Mouse (Mus musculus) C2C12 (cell line): ENCODE results near the gene Kif26a. TPM values are rescaled to one million over a fixed set of nuclear protein-coding genes. Genes with fewer than 3 reads are reported as not detected.

ENCODE experiments used
- H3K27me3 ChIP-seq: one replicate; pipeline ENCODE4 v1.6.1; 2011; ENCODE audit not compliant: control insufficient read depth, insufficient read depth, insufficient read length
- H3K36me3 ChIP-seq: one replicate; pipeline ENCODE4 v1.6.1; 2011; ENCODE audit not compliant: control insufficient read depth, insufficient read depth
- H3K4me3 ChIP-seq: one replicate; pipeline ENCODE4 v1.5.1; 2011; ENCODE audit warnings: mild to moderate bottlenecking, control low read depth; ENCODE audit not compliant: poor library complexity, insufficient read depth, severe bottlenecking
- H3K79me2 ChIP-seq: one replicate; pipeline ENCODE4 v1.6.1; 2011; ENCODE audit not compliant: control insufficient read depth, insufficient read depth
- H3K79me3 ChIP-seq: one replicate; pipeline ENCODE4 v1.6.1; 2011; ENCODE audit warnings: low read depth, control low read depth
- H3ac ChIP-seq: one replicate; pipeline ENCODE3; 2011; ENCODE audit warnings: low read depth; ENCODE audit not compliant: control insufficient read depth, insufficient read length
- CEBPB ChIP-seq: IDR thresholded peaks from one replicate; pipeline ENCODE4 v1.6.1; 2011; ENCODE audit warnings: low read depth, mild to moderate bottlenecking, control low read depth, moderate library complexity
- CTCF ChIP-seq: IDR thresholded peaks from one replicate; pipeline ENCODE4 v1.5.1; 2011; ENCODE audit not compliant: control insufficient read depth, insufficient read depth, insufficient read length
- FOSL1 ChIP-seq: IDR thresholded peaks from one replicate; pipeline ENCODE4 v1.8.0; 2011; ENCODE audit warnings: mild to moderate bottlenecking, low read length; ENCODE audit not compliant: poor library complexity, insufficient read depth, severe bottlenecking
- MAX ChIP-seq: IDR thresholded peaks from one replicate; pipeline ENCODE4 v1.6.1; 2011; ENCODE audit warnings: mild to moderate bottlenecking, control low read depth
- MYOD1 ChIP-seq: IDR thresholded peaks from one replicate; pipeline ENCODE4 v1.6.1; 2011; ENCODE audit warnings: low read depth; ENCODE audit not compliant: control insufficient read depth, insufficient read length
- MYOG ChIP-seq: IDR thresholded peaks from one replicate; pipeline ENCODE4 v1.6.1; 2011; ENCODE audit not compliant: control insufficient read depth, insufficient read length; ENCODE audit errors: extremely low read depth
- USF1 ChIP-seq: IDR thresholded peaks from one replicate; pipeline ENCODE4 v1.6.1; 2011; ENCODE audit warnings: low read depth, mild to moderate bottlenecking, control low read depth, moderate library complexity
- polyA plus RNA-seq: library from polyadenylated mRNA; unstranded; fragments of >200 nt; fragmentation: generic; extraction: Trizol; gene quantifications from one replicate; pipeline ENCODE4 v1.2.1, GENCODE M21; 2012; ENCODE audit warnings: missing spikeins

Gene Kif26a
- polyA plus RNA-seq, 1 experiment, result not detected

GRCm38 (mm10) chr12:112106541-112106971, 39.5 kb upstream of the Kif26a start, which contains the start of gene Aspg:
Aspg (plus strand) TSS chr12:112106679.
- no peak for TF ChIP-seq MAX
- no peak for TF ChIP-seq USF1
- no peak for TF ChIP-seq MYOD1
- TF ChIP-seq CTCF, result no peak
- TF ChIP-seq MYOG, result no peak
- TF ChIP-seq FOSL1, result no peak
- TF ChIP-seq CEBPB, result no peak
- Histone ChIP-seq H3K79me2 (no peaks in the 10 kb centered on the region), H3K27me3 (peaks cover 61% of the 10 kb centered on the region), H3ac (no peak within 1 kb of the TSS), H3K36me3 (no peaks in the 10 kb centered on the region), H3K4me3 (no peak within 1 kb of the TSS), H3K79me3 (no peaks in the 10 kb centered on the region)

GRCm38 (mm10) chr12:112107685-112108084, 38.3 kb upstream of the Kif26a start:
- H3K36me3 ChIP-seq, result no peaks in the 10 kb centered on the region
- H3ac ChIP-seq, result no peak overlapping the region
- TF ChIP-seq MAX, result no peak
- no peak for TF ChIP-seq CEBPB
- no peak for TF ChIP-seq USF1
- TF ChIP-seq MYOD1, result no peak
- no peak for TF ChIP-seq MYOG
- no peak overlapping the region for H3K4me3 ChIP-seq
- peaks cover 67% of the 10 kb centered on the region for H3K27me3 ChIP-seq
- no peaks in the 10 kb centered on the region for H3K79me2 ChIP-seq
- no peaks in the 10 kb centered on the region for H3K79me3 ChIP-seq

GRCm38 (mm10) chr12:112108696-112109445, 37.1 kb upstream of the Kif26a start:
- no peaks in the 10 kb centered on the region for H3K79me2 ChIP-seq
- peaks cover 67% of the 10 kb centered on the region for H3K27me3 ChIP-seq
- H3ac ChIP-seq, result no peak overlapping the region
- TF ChIP-seq MYOD1 (no peak), MYOG (no peak), USF1 (no peak), CTCF (no peak)
- H3K4me3 ChIP-seq, result no peak overlapping the region
- no peaks in the 10 kb centered on the region for H3K79me3 ChIP-seq
- no peaks in the 10 kb centered on the region for H3K36me3 ChIP-seq

- Histone ChIP-seq H3K79me3 (no peaks in the 10 kb centered on the region), H3K4me3 (no peak overlapping the region), H3K36me3 (no peaks in the 10 kb centered on the region), H3ac (no peak overlapping the region), H3K79me2 (no peaks in the 10 kb centered on the region), H3K27me3 (peaks cover 65% of the 10 kb centered on the region)
- TF ChIP-seq CTCF, result no peak
- no peak for TF ChIP-seq MYOG
- TF ChIP-seq FOSL1, result no peak
- TF ChIP-seq MAX, result no peak
- no peak for TF ChIP-seq CEBPB
- no peak for TF ChIP-seq MYOD1
- no peak for TF ChIP-seq USF1
These were observed 36.3 kb upstream of the Kif26a start for GRCm38 (mm10) chr12:112109701-112110100.

GRCm38 (mm10) chr12:112111323-112111722, 34.7 kb upstream of the Kif26a start:
- Histone ChIP-seq H3K79me2 (no peaks in the 10 kb centered on the region), H3K4me3 (no peak overlapping the region), H3K79me3 (no peaks in the 10 kb centered on the region), H3ac (no peak overlapping the region), H3K27me3 (peaks cover 69% of the 10 kb centered on the region), H3K36me3 (no peaks in the 10 kb centered on the region)
- TF ChIP-seq FOSL1, result no peak
- no peak for TF ChIP-seq CTCF
- no peak for TF ChIP-seq MYOG
- no peak for TF ChIP-seq CEBPB
- no peak for TF ChIP-seq MAX
- no peak for TF ChIP-seq MYOD1
- TF ChIP-seq USF1, result no peak

GRCm38 (mm10) chr12:112112235-112112634, 33.8 kb upstream of the Kif26a start:
- Histone ChIP-seq H3K79me3 (no peaks in the 10 kb centered on the region), H3K4me3 (no peak overlapping the region), H3ac (no peak overlapping the region), H3K79me2 (no peaks in the 10 kb centered on the region), H3K27me3 (peaks cover 69% of the 10 kb centered on the region), H3K36me3 (no peaks in the 10 kb centered on the region)
- TF ChIP-seq MAX (no peak), MYOD1 (no peak), CTCF (no peak), FOSL1 (no peak), USF1 (no peak), MYOG (no peak)
